Mouse (Mus musculus): Measurements from ENCODE around the gene Sft2d1. TPM values are rescaled to one million over a fixed set of nuclear protein-coding genes. Genes with fewer than 3 reads are reported as not detected.

Sft2d1 gene
- polyA plus RNA-seq, 2 experiments, result 46.9 to 51.7 TPM

DNA sequence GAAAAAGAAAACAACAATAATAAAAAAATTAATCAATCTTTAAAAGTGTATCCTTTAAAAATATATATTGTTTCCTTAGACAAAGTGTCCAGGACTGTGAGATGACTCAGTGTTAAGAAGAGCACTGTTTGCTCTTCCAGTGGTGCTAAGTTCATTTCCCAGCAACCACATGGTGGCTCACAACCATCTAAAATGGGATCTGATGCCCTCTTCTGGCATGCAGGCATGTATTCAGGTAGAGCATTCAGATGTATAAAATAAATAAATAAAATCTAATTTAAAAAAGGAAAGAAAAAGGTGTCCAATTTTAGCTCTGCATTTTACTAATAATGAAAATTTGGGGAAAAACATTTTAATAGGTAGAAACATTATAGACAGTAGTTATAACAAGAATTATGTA, 15.1 kb upstream of the Sft2d1 start:
- Histone ChIP-seq H3K4me1 (replicated peaks; ENCODE audit: control insufficient read depth in 2 of 2, insufficient read depth in 2 of 2, low read length in 1 of 2) (no peaks in the 10 kb centered on the region), H3K9ac (replicated peaks) (no peak overlapping the region), H3K27ac (no peak overlapping the region), H3K27me3 (ENCODE audit: control insufficient read depth, insufficient read depth, low read length) (no peaks in the 10 kb centered on the region), H3K4me2 (ENCODE audit: low read depth) (no peak overlapping the region), H3K36me3 (replicated peaks; ENCODE audit: control insufficient read depth, insufficient read depth, low read depth) (no peaks in the 10 kb centered on the region), H3K4me3 (ENCODE audit: insufficient read depth in 1 of 2, low read depth in 2 of 2, low read length in 2 of 2) (no peak overlapping the region), H3K9me3 (ENCODE audit: control insufficient read depth, low read length) (no peaks in the 10 kb centered on the region)
- ATAC-seq (ENCODE audit: insufficient read depth) (no peak), DNase-seq (ENCODE audit: low read depth in 3 of 3, low spot score in 3 of 3) (no peak)
- TF ChIP-seq CTCF (IDR thresholded peaks at IDR 0.05; ENCODE audit: low read depth), result 0 out of 2 replicates have a peak, but pooled peaks have one; percentile 22
- no peak for TF ChIP-seq EP300 (IDR thresholded peaks at IDR 0.05; ENCODE audit: low read depth)

DNA sequence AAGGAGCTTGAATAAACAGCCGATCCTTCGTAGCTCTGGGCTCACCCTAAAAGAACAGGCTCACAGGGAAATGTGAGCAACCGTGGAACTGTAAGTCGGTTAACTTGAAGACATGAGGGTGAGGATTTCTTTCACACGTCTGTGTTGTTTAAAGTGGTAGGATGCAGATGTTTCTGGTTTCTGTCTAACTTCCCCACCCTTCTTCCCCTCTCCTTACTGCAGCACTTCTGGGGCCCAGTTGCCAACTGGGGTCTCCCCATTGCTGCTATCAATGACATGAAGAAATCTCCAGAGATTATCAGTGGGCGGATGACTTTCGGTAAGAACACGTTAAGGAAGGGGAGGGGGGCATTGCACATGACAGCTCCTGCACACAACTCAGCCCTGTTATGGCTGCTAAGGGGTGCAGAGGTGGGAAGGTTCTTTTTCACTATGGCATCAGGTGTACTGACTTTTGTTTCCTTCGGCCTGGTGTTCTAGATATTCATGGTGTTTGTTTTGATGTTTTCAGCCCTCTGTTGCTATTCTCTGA, 14.5 kb upstream of the Sft2d1 start:
- 65% methylated on average over 9 of the region's 9 CpGs for WGBS (ENCODE audit: insufficient replicate concordance)

DNA sequence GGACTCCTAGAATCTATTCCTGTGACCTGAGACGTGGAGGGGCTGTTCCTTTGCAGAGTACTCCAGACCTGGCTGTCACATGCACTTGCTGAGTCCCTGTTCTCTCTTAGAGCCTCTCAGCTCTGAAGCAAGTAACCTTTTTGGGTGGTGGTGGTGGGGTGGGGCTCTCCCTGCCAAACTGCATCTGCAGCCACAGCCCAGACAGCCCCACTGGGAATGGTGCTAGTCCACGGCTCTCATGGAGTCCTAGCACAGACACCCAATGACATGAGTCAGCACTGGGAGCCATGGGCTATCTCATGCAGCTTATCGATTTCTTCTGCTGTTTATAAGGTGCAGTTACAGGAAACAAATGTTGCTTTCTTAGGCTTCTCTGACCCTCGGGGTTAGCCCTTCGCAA, 13.2 kb upstream of the Sft2d1 start:
- Histone ChIP-seq H3K4me2 (ENCODE audit: low read depth) (no peak overlapping the region), H3K4me3 (ENCODE audit: insufficient read depth in 1 of 2, low read depth in 2 of 2, low read length in 2 of 2) (no peak overlapping the region), H3K9ac (replicated peaks) (no peak overlapping the region), H3K27me3 (ENCODE audit: control insufficient read depth, insufficient read depth, low read length) (no peaks in the 10 kb centered on the region), H3K27ac (no peak overlapping the region), H3K9me3 (ENCODE audit: control insufficient read depth, low read length) (no peaks in the 10 kb centered on the region), H3K36me3 (replicated peaks; ENCODE audit: control insufficient read depth, insufficient read depth, low read depth) (no peaks in the 10 kb centered on the region), H3K4me1 (replicated peaks; ENCODE audit: control insufficient read depth in 2 of 2, insufficient read depth in 2 of 2, low read length in 1 of 2) (no peaks in the 10 kb centered on the region)
- TF ChIP-seq EP300 (IDR thresholded peaks at IDR 0.05; ENCODE audit: low read depth) (no peak), CTCF (IDR thresholded peaks at IDR 0.05; ENCODE audit: low read depth) (no peak)
- DNase-seq (ENCODE audit: low read depth in 3 of 3, low spot score in 3 of 3), result no peak
- WGBS (ENCODE audit: insufficient replicate concordance), result 68% methylated on average over 5 of the region's 5 CpGs
- no peak for ATAC-seq (ENCODE audit: insufficient read depth)

More for the DNA sequence above, 14.5 kb upstream of the Sft2d1 start:
- H3K4me2 ChIP-seq (ENCODE audit: low read depth), result no peak overlapping the region
- no peaks in the 10 kb centered on the region for H3K27me3 ChIP-seq (ENCODE audit: control insufficient read depth, insufficient read depth, low read length)
- H3K9me3 ChIP-seq (ENCODE audit: control insufficient read depth, low read length), result no peaks in the 10 kb centered on the region
- no peaks in the 10 kb centered on the region for H3K4me1 ChIP-seq (replicated peaks; ENCODE audit: control insufficient read depth in 2 of 2, insufficient read depth in 2 of 2, low read length in 1 of 2)
- no peak overlapping the region for H3K4me3 ChIP-seq (ENCODE audit: insufficient read depth in 1 of 2, low read depth in 2 of 2, low read length in 2 of 2)
- DNase-seq (ENCODE audit: low read depth in 3 of 3, low spot score in 3 of 3) (no peak), ATAC-seq (ENCODE audit: insufficient read depth) (no peak)
- no peak overlapping the region for H3K9ac ChIP-seq (replicated peaks)
- H3K36me3 ChIP-seq (replicated peaks; ENCODE audit: control insufficient read depth, insufficient read depth, low read depth), result no peaks in the 10 kb centered on the region
- H3K27ac ChIP-seq, result no peak overlapping the region
- no peak for TF ChIP-seq CTCF (IDR thresholded peaks at IDR 0.05; ENCODE audit: low read depth)
- TF ChIP-seq EP300 (IDR thresholded peaks at IDR 0.05; ENCODE audit: low read depth), result no peak

DNA sequence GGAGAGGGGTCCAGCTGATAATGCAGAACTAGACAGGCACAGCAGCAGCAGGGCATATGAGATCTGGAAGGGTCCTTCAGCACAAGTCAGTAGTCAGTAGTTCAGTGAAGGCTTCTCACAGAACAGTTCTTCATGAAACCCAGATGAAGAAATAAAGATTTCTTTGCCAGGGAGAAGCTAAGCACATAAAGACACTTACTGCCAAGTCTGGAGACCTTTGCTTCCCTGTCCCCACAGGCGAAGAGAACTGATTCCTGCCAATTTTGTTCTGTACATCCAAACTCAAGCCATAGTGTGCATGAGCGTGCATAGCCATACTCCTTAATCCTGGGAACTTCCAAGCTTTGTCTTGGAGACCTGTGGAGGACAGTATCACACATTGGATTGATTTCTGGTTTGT, 12.6 kb upstream of the Sft2d1 start:
- 80% methylated on average over 2 of the region's 2 CpGs for WGBS (ENCODE audit: insufficient replicate concordance)
- no peak overlapping the region for H3K4me2 ChIP-seq (ENCODE audit: low read depth)

DNA sequence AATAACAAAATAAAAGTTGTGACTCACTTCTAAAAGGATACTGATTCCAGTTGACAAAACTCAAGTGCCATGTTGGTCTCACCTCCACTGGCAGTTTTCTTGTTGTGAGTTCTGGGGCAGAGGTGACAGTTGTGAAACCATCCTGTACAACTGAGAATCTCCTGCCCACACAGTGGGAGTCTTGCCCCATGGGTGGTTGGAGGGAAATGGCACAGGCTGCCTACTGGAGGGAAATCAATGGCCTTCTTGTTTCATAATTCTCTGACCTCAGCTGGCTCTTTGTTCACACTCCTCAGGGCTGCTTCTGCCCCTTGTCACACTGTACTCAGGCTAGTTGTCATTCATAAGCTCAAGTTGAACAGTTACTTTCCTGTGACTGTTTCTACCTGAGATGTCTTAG, 11.4 kb upstream of the Sft2d1 start:
- H3K9ac ChIP-seq (replicated peaks), result no peak overlapping the region
- no peak overlapping the region for H3K4me3 ChIP-seq (ENCODE audit: insufficient read depth in 1 of 2, low read depth in 2 of 2, low read length in 2 of 2)
- no peaks in the 10 kb centered on the region for H3K4me1 ChIP-seq (replicated peaks; ENCODE audit: control insufficient read depth in 2 of 2, insufficient read depth in 2 of 2, low read length in 1 of 2)
- no peaks in the 10 kb centered on the region for H3K27me3 ChIP-seq (ENCODE audit: control insufficient read depth, insufficient read depth, low read length)
- TF ChIP-seq EP300 (IDR thresholded peaks at IDR 0.05; ENCODE audit: low read depth), result no peak
- TF ChIP-seq CTCF (IDR thresholded peaks at IDR 0.05; ENCODE audit: low read depth), result no peak
- no peak overlapping the region for H3K27ac ChIP-seq
- DNase-seq (ENCODE audit: low read depth in 3 of 3, low spot score in 3 of 3) (no peak), ATAC-seq (ENCODE audit: insufficient read depth) (no peak)
- no peaks in the 10 kb centered on the region for H3K9me3 ChIP-seq (ENCODE audit: control insufficient read depth, low read length)
- no peaks in the 10 kb centered on the region for H3K36me3 ChIP-seq (replicated peaks; ENCODE audit: control insufficient read depth, insufficient read depth, low read depth)
- H3K4me2 ChIP-seq (ENCODE audit: low read depth), result no peak overlapping the region

More for the DNA sequence above, 12.6 kb upstream of the Sft2d1 start:
- ATAC-seq (ENCODE audit: insufficient read depth) (no peak), DNase-seq (ENCODE audit: low read depth in 3 of 3, low spot score in 3 of 3) (no peak)
- Histone ChIP-seq H3K27me3 (ENCODE audit: control insufficient read depth, insufficient read depth, low read length) (no peaks in the 10 kb centered on the region), H3K27ac (no peak overlapping the region), H3K9me3 (ENCODE audit: control insufficient read depth, low read length) (no peaks in the 10 kb centered on the region), H3K36me3 (replicated peaks; ENCODE audit: control insufficient read depth, insufficient read depth, low read depth) (no peaks in the 10 kb centered on the region), H3K9ac (replicated peaks) (no peak overlapping the region), H3K4me1 (replicated peaks; ENCODE audit: control insufficient read depth in 2 of 2, insufficient read depth in 2 of 2, low read length in 1 of 2) (no peaks in the 10 kb centered on the region), H3K4me3 (ENCODE audit: insufficient read depth in 1 of 2, low read depth in 2 of 2, low read length in 2 of 2) (no peak overlapping the region)
- no peak for TF ChIP-seq EP300 (IDR thresholded peaks at IDR 0.05; ENCODE audit: low read depth)
- no peak for TF ChIP-seq CTCF (IDR thresholded peaks at IDR 0.05; ENCODE audit: low read depth)
